Mouse (Mus musculus): ENCODE data around the gene Ppp1r1c. TPM values are rescaled to one million over a fixed set of nuclear protein-coding genes. Genes with fewer than 3 reads are reported as not detected.
A peak's percentile ranks its signal among the peaks of the same experiment; 100 is the strongest.

Ppp1r1c gene
- polyA plus RNA-seq, 1 experiment from 2014 or later, result 0.25 TPM

DNA sequence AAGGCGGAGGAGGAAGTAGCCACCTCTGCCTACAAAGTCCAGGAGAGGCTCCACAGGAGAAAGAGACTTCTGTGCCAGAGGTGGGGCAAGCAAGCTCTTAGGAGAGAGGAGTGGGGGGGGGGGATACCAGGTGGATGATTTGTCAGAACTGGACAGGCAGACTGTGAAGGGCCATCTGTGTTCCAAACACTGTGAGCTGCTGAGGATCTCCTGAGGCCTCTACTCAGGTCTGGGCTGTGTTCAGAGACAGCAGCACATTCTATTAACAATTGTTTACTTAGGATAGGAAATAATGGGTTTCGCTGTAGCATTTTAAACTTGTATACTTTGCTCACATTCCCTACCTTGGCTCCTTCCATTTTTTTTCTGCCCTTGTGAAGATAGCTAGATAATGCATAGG lies 61.0 kb downstream of the Ppp1r1c start:
- H3K36me3 ChIP-seq (ENCODE audit: control insufficient read depth, insufficient read depth, low read length), result no peaks in the 10 kb centered on the region
- no peaks in the 10 kb centered on the region for H3K9me3 ChIP-seq (ENCODE audit: control insufficient read depth, low read length)
- 62% methylated on average over 2 of the region's 2 CpGs for WGBS
- H3K27me3 ChIP-seq (ENCODE audit: control insufficient read depth, insufficient read depth, low read depth, low read length), result no peaks in the 10 kb centered on the region
- no peak overlapping the region for H3K27ac ChIP-seq (ENCODE audit: low read length)
- H3K4me3 ChIP-seq (ENCODE audit: low read length), result no peak overlapping the region
- ATAC-seq (ENCODE audit: low read depth), result no peak
- peaks cover 5% of the 10 kb centered on the region; the same call in 1 of the 2 replicates for H3K4me1 ChIP-seq (replicated peaks; ENCODE audit: control insufficient read depth, insufficient read depth, low read length)
- no peak overlapping the region for H3K4me2 ChIP-seq (ENCODE audit: low read depth, low read length)
- H3K9ac ChIP-seq (ENCODE audit: low read length), result no peak overlapping the region

DNA sequence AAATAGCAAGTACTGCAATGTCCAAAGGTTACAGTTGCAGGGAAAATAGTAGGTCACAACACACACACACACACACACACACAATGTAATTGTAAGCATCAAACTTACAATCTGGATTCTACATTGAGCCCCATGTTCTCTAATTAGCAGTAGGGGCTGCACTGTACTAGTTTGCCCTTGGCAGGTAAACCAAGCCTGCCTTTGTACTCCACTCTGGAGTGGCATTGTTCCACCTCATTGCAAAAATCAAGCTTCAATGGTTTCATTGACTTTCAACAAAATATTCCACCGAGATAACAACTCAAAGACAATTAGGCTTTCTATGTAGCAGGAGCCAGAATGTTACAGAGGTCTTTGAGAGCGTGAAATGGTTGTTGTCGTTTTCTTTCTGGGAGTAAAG lies 62.7 kb downstream of the Ppp1r1c start:
- H3K4me2 ChIP-seq (ENCODE audit: low read depth, low read length), result no peak overlapping the region
- no peaks in the 10 kb centered on the region for H3K9me3 ChIP-seq (ENCODE audit: control insufficient read depth, low read length)
- H3K9ac ChIP-seq (ENCODE audit: low read length), result no peak overlapping the region
- no peaks in the 10 kb centered on the region for H3K36me3 ChIP-seq (ENCODE audit: control insufficient read depth, insufficient read depth, low read length)
- WGBS, result 70% methylated on average over 3 of the region's 3 CpGs
- H3K27ac ChIP-seq (ENCODE audit: low read length), result no peak overlapping the region
- H3K4me1 ChIP-seq (replicated peaks; ENCODE audit: control insufficient read depth, insufficient read depth, low read length), result no peaks in the 10 kb centered on the region
- no peaks in the 10 kb centered on the region for H3K27me3 ChIP-seq (ENCODE audit: control insufficient read depth, insufficient read depth, low read depth, low read length)
- ATAC-seq (ENCODE audit: low read depth), result no peak
- H3K4me3 ChIP-seq (ENCODE audit: low read length), result no peak overlapping the region

DNA sequence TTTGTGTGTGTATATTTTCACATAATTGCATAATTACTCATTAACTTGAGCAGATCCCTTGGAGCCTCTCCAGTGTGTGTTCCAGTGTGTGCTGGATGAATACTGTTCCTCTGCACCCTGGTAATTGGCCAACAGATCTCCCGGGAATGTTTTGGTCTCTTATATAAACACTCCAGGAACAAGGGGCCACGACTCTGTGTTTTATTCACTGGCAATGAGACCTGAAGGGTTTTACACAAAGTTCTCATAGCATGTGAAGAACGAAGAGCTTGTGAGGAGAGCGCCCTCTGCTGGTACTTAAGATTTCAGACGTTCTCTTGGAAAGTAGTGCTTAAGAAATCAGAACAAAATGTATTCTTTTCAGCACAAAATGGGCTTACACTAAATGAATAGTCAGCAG lies 66.8 kb downstream of the Ppp1r1c start:
- WGBS, result under 1% methylated on average over 5 of the region's 5 CpGs
- Histone ChIP-seq H3K27me3 (ENCODE audit: control insufficient read depth, insufficient read depth, low read depth, low read length) (no peaks in the 10 kb centered on the region), H3K9ac (ENCODE audit: low read length) (no peak overlapping the region), H3K36me3 (ENCODE audit: control insufficient read depth, insufficient read depth, low read length) (no peaks in the 10 kb centered on the region), H3K27ac (ENCODE audit: low read length) (no peak overlapping the region), H3K4me1 (replicated peaks; ENCODE audit: control insufficient read depth, insufficient read depth, low read length) (no peaks in the 10 kb centered on the region), H3K4me3 (ENCODE audit: low read length) (no peak overlapping the region), H3K4me2 (ENCODE audit: low read depth, low read length) (no peak overlapping the region), H3K9me3 (ENCODE audit: control insufficient read depth, low read length) (0 out of 2 replicates have a peak, but pooled peaks cover 2% of the 10 kb centered on the region)
- peak; percentile 97 for ATAC-seq (ENCODE audit: low read depth)

GRCm38 (mm10) chr2:79777801-79778200 lies 70.2 kb downstream of the Ppp1r1c start:
- Histone ChIP-seq H3K4me3 (ENCODE audit: low read length) (no peak overlapping the region), H3K36me3 (ENCODE audit: control insufficient read depth, insufficient read depth, low read length) (no peaks in the 10 kb centered on the region), H3K4me2 (ENCODE audit: low read depth, low read length) (no peak overlapping the region), H3K9me3 (ENCODE audit: control insufficient read depth, low read length) (0 out of 2 replicates have a peak, but pooled peaks cover 2% of the 10 kb centered on the region), H3K4me1 (replicated peaks; ENCODE audit: control insufficient read depth, insufficient read depth, low read length) (no peaks in the 10 kb centered on the region), H3K9ac (ENCODE audit: low read length) (no peak overlapping the region), H3K27ac (ENCODE audit: low read length) (no peak overlapping the region), H3K27me3 (ENCODE audit: control insufficient read depth, insufficient read depth, low read depth, low read length) (no peaks in the 10 kb centered on the region)
- 77% methylated on average over 2 of the region's 2 CpGs for WGBS
- ATAC-seq (ENCODE audit: low read depth), result no peak

DNA sequence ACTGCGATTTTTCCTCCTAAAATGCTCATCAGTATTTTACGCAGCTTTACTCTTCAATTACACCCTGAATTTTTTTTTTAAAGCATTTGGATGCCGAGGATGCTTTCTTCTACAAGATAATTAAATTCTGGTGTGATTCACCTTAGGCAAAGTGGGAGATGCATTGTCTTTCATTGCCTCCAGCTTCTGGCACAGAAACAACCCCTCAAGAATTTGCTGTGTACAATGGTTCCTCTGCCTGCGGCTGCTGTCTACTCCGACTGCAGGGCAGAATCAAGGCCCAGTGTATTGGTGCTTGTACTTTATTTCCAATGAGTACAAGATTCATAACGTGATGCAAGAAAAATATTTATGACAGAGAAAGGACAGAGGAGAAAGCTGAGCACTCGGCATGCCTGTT lies 73.2 kb downstream of the Ppp1r1c start:
- no peak overlapping the region for H3K27ac ChIP-seq (ENCODE audit: low read length)
- no peaks in the 10 kb centered on the region for H3K27me3 ChIP-seq (ENCODE audit: control insufficient read depth, insufficient read depth, low read depth, low read length)
- no peak overlapping the region for H3K4me3 ChIP-seq (ENCODE audit: low read length)
- H3K36me3 ChIP-seq (ENCODE audit: control insufficient read depth, insufficient read depth, low read length), result no peaks in the 10 kb centered on the region
- 51% methylated on average over 7 of the region's 7 CpGs for WGBS
- no peak for ATAC-seq (ENCODE audit: low read depth)
- H3K4me2 ChIP-seq (ENCODE audit: low read depth, low read length), result no peak overlapping the region
- 0 out of 2 replicates have a peak, but pooled peaks cover 2% of the 10 kb centered on the region for H3K9me3 ChIP-seq (ENCODE audit: control insufficient read depth, low read length)
- H3K4me1 ChIP-seq (replicated peaks; ENCODE audit: control insufficient read depth, insufficient read depth, low read length), result no peaks in the 10 kb centered on the region; the same call in 1 of the 2 replicates
- no peak overlapping the region for H3K9ac ChIP-seq (ENCODE audit: low read length)

DNA sequence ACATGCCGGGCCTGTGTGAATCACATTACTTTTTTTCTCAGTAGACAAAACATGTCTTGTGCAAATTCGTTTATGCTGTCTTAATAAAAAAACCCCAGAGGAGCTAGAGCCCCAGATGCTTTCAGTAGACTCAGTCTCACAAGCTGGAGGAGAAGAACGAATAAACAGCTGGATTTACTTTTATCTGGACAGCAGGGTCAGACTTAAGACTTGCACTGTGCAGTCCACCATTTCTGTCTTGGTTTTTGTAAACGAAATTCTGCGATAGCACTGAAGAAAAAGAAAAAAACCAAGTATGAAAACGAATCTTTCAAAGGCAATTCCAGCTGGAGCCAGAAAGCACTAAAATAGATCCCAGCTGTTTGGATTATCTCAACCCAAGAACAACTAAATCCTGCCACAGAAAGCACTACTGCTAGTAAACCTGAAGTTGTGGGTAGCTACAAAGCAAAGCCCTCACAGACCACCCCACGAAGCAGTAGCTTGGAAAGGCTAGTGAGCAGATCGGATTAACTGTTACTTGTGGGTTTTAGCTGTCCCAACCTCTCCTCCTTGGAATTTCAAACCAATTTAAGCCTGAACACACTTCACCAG lies 78.1 kb downstream of the Ppp1r1c start:
- ATAC-seq (ENCODE audit: low read depth), result peak; percentile 71
- Histone ChIP-seq H3K4me1 (replicated peaks; ENCODE audit: control insufficient read depth, insufficient read depth, low read length) (no peaks in the 10 kb centered on the region; the same call in 1 of the 2 replicates), H3K27me3 (ENCODE audit: control insufficient read depth, insufficient read depth, low read depth, low read length) (no peaks in the 10 kb centered on the region), H3K4me3 (ENCODE audit: low read length) (no peak overlapping the region), H3K36me3 (ENCODE audit: control insufficient read depth, insufficient read depth, low read length) (no peaks in the 10 kb centered on the region), H3K9me3 (ENCODE audit: control insufficient read depth, low read length) (no peaks in the 10 kb centered on the region), H3K27ac (ENCODE audit: low read length) (peak overlapping the region; percentile 73), H3K4me2 (ENCODE audit: low read depth, low read length) (peak overlapping the region; percentile 9; the same call in 1 of the 2 replicates), H3K9ac (ENCODE audit: low read length) (no peak overlapping the region)
- WGBS, result 30% methylated on average over 8 of the region's 8 CpGs

- ATAC-seq (ENCODE audit: low read depth), result no peak
- 82% methylated on average over 11 of the region's 11 CpGs for WGBS
- H3K9ac ChIP-seq (ENCODE audit: low read length), result no peak overlapping the region
Observed at GRCm38 (mm10) chr2:79786467-79786866, 78.9 kb downstream of the Ppp1r1c start.

GRCm38 (mm10) chr2:79793186-79793585 lies 85.6 kb downstream of the Ppp1r1c start:
- H3K4me1 ChIP-seq (replicated peaks; ENCODE audit: control insufficient read depth, insufficient read depth, low read length), result no peaks in the 10 kb centered on the region

More at GRCm38 (mm10) chr2:79786467-79786866, 78.9 kb downstream of the Ppp1r1c start:
- no peaks in the 10 kb centered on the region for H3K27me3 ChIP-seq (ENCODE audit: control insufficient read depth, insufficient read depth, low read depth, low read length)
- H3K9me3 ChIP-seq (ENCODE audit: control insufficient read depth, low read length), result no peaks in the 10 kb centered on the region
- H3K4me1 ChIP-seq (replicated peaks; ENCODE audit: control insufficient read depth, insufficient read depth, low read length), result no peaks in the 10 kb centered on the region; the same call in 1 of the 2 replicates
- no peak overlapping the region for H3K4me3 ChIP-seq (ENCODE audit: low read length)
- H3K4me2 ChIP-seq (ENCODE audit: low read depth, low read length), result no peak overlapping the region
- no peak overlapping the region for H3K27ac ChIP-seq (ENCODE audit: low read length)
- no peaks in the 10 kb centered on the region for H3K36me3 ChIP-seq (ENCODE audit: control insufficient read depth, insufficient read depth, low read length)

GRCm38 (mm10) chr2:79797444-79797843 lies 89.9 kb downstream of the Ppp1r1c start:
- Histone ChIP-seq H3K9me3 (ENCODE audit: control insufficient read depth, low read length) (no peaks in the 10 kb centered on the region), H3K27ac (ENCODE audit: low read length) (no peak overlapping the region), H3K9ac (ENCODE audit: low read length) (no peak overlapping the region), H3K4me2 (ENCODE audit: low read depth, low read length) (no peak overlapping the region), H3K36me3 (ENCODE audit: control insufficient read depth, insufficient read depth, low read length) (no peaks in the 10 kb centered on the region), H3K27me3 (ENCODE audit: control insufficient read depth, insufficient read depth, low read depth, low read length) (no peaks in the 10 kb centered on the region), H3K4me1 (replicated peaks; ENCODE audit: control insufficient read depth, insufficient read depth, low read length) (no peaks in the 10 kb centered on the region), H3K4me3 (ENCODE audit: low read length) (no peak overlapping the region)
- no peak for ATAC-seq (ENCODE audit: low read depth)
- 45% methylated on average over 2 of the region's 2 CpGs for WGBS

More at GRCm38 (mm10) chr2:79793186-79793585, 85.6 kb downstream of the Ppp1r1c start:
- H3K27me3 ChIP-seq (ENCODE audit: control insufficient read depth, insufficient read depth, low read depth, low read length), result no peaks in the 10 kb centered on the region
- no peaks in the 10 kb centered on the region for H3K9me3 ChIP-seq (ENCODE audit: control insufficient read depth, low read length)
- H3K4me2 ChIP-seq (ENCODE audit: low read depth, low read length), result no peak overlapping the region
- H3K27ac ChIP-seq (ENCODE audit: low read length), result no peak overlapping the region
- H3K36me3 ChIP-seq (ENCODE audit: control insufficient read depth, insufficient read depth, low read length), result no peaks in the 10 kb centered on the region
- H3K9ac ChIP-seq (ENCODE audit: low read length), result no peak overlapping the region
- 43% methylated on average over 2 of the region's 2 CpGs for WGBS
- no peak for ATAC-seq (ENCODE audit: low read depth)
- no peak overlapping the region for H3K4me3 ChIP-seq (ENCODE audit: low read length)
